Mouse (Mus musculus): ENCODE data around the gene Myo3b.
A peak's percentile ranks its signal among the peaks of the same experiment; 100 is the strongest.

Gene Myo3b

DNA sequence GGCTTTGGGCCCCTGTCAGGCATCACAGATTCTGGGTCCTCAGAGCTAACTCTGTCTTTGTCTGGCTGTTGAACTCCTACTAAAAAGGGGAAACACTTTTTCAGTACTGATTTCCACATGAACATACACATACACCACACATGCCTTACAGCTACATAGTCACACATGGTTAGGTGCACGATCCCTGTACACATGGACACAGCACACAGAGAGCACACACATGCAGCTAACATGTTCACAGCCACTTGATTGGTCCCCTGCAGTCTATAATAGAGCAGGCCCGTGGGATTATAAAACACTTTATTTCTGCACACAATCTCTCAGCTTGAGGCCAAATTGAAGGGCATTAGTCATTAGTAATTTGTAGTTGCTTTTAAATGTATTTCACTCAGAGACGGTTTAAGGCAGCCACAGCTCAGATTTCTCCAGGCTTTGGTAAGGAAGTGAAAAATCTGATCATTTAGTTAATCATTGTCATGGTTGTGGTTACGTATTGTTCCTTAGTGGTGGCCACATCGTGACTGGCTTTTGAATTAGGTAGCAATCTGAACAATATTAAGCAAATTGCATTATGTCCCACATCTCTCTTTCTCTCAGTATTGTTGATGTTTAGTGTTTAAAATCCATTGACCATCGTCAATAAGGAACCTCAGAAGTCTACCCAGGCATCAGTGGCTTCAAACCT lies 27.6 kb downstream of the Myo3b start:
- no peak for DNase-seq

DNA sequence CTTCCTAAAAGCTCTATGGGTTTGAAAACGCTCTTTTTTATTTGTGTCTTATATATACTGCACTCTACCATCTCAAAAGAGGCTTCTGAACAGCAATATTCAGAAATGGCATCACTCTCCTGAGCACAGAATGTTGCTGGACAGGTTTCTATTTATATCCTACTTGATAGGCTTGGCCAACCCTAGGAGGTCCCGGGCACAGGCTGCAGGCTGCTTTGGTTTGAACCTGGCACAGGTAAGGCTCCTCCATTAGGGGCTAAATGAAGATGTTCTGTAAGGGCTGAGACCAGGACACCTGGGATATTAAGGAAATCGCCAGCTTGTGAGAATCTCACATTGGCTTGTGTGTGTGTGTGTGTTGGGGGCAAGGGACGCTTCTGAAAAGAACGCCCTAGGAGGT lies 30.9 kb downstream of the Myo3b start:
- DNase-seq, result no peak

DNA sequence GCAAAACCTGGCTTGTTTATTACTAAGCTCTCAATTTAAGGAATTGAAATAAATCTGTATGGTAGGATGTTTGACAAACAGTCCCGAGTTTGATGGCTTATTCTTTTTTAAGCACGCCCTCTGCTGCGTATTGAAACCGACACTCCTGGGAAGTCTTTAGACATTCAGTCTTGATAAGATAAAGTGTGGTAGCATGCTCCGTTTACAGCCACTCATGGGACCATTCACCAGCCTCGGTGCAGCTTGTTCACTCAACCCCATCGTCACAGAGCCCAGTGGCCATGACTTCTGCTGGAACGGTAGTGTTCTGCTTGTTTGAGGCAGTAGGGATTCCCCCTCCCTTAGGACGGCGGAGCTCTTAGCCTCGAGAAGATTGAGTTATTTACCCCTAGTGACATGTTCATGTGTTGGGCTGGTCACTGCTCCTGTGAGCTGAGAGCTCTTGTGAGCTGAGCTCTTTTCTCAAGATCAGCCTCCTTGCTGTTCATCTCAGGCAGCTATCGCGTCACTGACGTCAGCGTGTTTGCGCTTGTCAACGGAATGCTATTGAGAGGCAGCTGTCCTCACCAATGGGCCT lies 44.6 kb downstream of the Myo3b start:
- no peak for DNase-seq

DNA sequence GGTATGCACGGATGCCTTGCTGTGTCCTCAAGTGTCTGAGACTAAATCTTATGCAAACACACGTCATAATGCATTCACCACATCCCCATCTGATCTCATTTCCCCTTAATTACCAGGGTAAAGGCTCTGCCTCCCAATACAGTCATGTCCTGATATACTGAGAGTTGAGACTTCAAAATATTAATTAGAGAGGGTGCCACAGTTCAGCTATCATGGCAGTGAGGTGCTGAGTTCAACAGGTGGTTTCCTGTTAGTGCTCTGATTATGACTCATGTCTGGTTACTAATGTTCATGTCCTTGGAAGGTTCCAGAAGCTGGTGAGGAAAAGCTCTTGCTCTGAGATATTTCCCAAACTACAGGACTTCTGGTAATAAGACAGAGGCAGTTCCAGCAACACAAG lies 52.3 kb downstream of the Myo3b start:
- no peak for DNase-seq

DNA sequence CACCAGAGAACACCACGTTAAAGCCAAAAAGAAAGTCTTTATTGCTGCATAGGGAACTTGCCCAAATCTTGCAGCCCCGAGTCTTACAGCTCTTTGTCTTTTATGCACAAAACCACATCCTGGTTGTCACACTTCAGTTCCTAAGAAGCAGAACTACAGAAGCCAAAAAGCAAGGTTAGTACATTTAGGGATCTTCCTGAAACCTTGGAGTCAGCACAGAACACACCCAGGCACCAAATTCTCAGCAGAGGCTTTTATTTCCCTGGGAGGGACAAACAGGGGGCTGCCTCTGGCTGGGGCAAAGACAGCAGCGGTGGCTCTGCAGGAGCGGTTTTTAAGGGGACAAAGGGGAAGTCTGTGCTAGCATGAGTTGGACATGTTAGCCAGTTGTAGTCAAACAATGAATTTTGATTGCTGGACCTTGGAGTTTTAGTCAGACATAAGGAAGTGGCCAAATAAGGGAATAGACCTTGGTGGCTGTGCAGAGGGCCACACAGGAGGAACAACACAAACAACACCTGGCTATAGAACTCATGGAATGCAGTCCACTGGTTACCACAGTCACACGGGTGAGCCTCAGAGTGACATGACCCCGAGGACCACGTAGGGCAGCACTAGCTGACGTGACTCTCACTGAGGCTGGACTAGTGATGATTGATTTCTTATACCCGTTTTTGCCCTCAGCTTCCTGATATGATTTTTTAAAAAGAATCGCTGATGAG lies 53.0 kb downstream of the Myo3b start:
- peak; percentile 17 for DNase-seq

DNA sequence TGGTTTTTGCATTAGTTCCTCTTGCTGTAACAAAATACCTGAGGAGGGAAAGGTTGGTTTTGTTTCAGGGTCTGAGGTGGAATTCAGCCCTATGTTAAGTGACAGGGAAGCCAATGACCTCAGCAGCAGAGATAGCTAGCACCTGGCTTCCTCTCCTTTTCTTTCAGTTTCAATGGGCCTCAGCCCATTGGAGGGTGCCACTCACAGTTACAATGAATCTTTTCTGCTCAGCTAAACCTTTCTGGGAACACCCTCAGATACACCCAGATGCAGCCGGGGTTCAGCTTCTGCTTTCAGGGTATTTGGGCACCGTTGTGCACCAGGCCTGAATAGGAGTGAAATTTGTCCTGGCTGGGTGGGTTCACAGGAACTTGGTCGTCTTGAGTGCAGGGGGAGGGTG lies 53.7 kb downstream of the Myo3b start:
- no peak for DNase-seq

DNA sequence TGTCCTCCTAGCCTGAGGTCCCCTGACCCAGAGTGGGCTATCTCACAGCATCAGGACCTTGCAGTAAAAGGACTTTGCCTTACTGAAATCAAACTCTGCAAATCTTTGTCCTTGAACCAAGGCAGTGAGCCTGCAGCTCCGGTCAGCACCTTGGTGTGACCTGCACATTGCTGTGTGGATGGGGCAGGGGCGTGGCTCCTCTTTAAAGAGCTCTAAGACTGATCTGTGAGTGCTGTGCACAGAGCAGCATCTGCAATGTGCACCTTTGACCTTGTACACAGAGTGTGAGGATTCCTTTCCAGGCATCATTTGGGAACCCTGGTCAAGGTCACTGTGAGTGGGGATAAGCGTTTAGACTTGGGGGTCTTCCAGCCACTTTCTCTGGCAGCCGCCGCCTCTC lies 55.5 kb downstream of the Myo3b start:
- DNase-seq, result no peak

DNA sequence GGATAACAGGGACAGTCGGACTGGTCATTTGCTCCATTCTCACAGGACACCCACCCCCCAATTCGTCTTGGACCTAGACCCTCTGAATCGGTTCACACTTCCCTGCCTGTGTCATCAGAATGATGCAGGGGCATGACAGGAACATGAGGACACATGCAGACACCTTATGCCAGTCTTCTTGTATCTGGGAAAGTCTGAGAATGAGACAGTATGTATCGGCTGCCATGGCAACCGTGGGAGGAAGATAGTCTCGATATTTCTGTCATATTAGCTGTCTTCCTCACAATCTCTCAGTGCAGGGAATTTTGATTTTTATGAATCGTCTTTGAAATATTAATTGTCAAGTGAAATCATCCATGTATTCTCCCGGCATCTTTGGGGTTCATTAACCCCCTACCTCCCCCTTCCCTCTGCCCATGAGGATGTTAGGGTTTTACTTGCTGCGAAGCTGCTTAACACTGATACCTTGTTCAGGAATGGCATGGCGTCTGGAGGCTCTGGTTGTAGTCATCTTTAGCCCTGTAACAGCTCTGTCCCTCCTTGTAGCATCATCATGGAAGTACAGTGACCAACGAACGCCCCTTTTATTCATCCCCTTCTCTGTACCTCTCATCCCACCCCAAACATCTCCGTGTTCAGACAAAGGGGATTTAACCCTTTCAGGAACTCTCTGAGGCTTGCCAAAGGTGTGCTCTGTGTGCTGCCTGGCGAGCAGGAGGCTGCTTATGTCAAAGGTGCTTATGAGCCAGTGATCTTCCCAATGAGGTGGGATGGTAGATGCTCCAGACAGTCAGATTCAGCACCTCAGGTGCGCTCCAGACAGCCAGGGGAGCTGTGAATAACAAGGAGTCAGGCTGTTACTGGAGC lies 58.5 kb downstream of the Myo3b start:
- DNase-seq, result no peak

DNA sequence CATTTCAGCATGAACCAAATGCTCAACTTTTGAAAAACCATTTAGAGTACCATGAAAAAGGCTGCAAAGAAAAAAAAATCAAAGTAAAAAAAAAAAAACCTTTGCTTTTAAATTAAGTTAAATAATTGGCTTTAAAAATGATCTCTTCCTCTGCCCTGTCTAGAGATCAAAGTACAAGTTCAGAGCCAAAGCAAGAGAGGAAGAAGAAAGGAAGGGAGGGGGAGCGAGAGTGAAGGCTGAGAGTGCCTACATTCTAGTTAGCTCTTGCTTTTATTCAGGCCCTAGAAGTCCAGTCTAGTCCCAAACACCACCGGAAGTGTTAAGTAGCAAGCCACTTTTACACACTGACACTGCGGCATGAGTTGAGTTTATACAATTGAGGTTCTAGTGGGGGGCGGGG lies 60.5 kb downstream of the Myo3b start:
- DNase-seq, result no peak

DNA sequence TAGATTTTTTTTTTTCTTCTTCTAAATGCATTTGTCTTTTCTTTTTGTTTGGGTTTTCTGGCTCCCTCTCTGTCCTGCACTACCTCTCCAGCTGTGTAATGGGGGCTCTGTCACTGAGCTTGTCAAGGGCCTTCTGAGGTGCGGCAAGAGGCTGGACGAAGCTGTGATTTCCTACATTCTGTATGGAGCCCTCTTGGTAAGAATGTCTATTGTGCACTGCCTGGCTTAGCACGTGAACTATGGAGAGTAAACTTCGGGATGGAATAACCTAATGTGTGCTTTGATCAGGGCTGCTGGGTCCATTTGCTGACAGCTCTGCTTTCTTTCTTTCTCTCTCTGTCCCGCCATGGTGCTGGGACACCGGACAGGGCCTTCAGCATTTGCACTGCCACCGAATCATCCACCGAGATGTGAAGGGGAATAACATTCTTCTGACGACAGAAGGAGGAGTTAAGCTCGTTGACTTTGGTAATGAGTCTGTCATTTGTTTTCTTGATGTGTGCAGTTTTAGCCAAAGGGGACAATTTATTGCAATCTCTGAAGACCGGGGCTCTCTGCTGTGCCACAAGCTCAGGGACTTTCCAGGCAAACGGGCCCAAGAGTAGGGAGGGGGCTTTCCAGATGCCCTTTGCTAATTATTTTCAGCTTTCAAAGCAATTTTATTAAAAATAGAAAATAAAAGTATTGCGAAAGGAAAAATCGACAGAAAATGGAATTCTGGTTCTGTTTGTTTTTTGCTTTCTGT lies 66.5 kb downstream of the Myo3b start:
- no peak for DNase-seq

DNA sequence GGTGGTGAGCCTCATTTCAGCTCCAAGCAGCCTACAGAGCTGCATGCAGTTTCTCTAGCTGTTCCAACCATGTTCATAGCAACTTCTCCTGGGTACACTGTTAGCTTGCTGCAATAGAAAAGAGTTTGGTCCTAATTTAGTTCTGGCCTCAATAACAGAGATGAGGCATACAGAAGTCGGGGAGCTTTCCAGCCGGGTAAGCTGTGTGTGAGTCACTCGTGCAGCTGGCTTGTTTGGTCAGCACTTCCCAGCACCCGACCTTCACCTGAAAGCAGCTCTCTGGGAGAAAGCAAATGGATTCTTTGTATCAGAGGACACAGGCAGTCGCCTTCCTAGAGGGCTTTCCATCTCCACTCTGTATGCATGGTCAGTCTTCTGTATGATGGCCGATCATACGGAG lies 70.1 kb downstream of the Myo3b start:
- no peak for DNase-seq

DNA sequence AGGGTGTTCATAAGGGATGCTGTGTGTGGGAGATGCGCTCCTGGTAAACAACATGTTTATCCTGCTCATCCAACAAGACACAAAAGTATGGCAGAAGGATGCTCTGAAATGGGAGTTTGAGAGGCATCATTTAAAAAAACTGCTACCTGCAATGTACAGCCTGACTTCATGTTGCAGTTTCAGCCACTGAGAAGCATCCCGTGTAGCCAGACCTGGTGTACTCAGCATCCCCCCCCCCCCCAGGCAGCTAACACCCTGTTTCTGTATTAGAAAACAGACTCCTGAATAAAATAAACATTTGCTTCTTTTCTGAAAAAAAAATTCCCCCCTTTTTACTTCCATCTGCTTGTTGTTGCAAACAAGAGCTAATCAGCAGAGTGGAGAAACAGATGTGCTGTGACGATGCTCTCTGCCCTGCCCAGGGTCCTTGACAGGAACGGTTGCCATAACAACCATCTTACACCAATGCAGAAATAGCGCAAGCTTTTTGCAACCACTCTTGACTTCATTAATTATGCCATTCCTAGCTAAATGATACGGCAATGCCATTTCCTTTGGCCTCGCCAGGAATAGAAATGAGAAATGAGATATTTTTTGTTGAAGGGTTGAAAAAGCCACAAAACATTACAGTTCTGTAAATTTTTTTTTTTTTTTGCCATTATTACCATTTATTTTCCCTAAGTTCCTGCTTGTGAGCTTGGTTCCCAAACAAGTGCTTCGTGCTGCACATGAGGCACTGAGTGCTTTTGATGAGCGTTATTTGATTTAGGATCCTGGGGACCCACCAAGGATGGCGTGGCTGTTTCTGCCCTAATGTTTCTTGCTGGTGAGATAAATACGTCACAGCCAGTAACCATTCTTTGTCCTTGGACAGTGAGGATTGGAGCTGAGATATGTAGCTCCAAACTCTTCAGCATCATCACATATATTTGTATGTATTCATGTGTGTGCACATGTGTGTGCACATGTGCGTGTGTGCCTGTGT lies 75.2 kb downstream of the Myo3b start:
- DNase-seq, result no peak

DNA sequence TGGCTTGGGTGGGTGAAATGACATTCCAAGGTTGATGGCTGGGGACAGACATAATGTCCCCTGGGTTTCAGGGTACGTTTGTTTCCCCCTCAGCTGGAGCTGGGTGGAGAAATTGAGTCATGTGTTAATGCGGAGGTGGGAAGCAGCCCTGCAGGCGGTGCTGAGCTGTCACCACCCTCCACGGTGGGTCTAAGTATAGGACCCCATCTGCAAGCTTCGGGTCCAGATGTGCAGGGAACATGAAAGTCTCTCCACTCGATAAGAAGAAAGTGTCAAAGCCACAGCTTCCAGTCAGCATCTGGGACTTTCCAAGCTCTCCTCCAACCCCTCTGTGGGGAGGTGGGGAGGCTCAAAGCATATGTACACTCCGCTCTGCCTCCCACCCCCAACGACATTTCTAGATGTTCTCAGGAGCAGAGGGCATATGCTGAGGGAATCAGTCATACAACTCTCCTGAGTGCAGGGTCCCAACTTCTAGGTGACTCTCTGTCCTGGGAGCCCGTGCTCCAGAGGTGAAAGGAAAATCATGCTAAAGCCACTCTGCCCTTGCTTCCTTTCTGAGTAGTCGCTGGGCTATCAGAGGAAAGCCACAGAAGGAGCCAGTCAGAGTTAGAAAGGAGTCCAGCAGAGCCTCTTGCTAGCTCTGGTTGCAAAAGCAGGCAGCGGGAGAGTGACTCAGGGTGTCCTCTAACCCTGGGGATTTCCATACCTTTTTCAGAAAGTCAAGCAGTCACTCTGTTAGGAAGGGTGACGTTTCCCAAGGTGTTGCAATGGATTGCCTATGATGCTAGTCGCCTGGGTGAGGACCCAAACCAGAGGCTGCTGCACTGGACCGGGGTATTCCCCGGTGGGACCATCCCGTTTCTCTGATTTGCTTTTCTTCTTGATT lies 79.7 kb downstream of the Myo3b start:
- no peak for DNase-seq

DNA sequence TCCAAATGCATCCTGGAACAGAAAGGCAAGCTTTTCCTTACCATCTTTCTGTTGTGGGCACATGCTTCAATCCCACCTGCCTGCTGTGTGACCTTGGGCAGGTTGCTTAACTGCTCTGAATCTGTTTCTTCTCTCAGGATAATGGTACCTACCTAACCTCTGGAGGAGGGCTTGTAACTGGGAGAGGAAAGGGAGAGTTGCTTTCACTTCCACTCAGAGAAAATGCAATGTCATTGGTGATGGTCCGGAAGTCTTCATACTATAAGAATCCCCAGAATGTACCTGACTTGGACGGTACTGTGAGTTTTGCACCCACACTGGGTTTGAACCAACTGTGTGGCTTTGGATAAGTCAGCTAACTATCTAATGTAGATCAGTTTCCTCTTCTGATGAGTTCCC lies 80.3 kb downstream of the Myo3b start:
- no peak for DNase-seq

DNA sequence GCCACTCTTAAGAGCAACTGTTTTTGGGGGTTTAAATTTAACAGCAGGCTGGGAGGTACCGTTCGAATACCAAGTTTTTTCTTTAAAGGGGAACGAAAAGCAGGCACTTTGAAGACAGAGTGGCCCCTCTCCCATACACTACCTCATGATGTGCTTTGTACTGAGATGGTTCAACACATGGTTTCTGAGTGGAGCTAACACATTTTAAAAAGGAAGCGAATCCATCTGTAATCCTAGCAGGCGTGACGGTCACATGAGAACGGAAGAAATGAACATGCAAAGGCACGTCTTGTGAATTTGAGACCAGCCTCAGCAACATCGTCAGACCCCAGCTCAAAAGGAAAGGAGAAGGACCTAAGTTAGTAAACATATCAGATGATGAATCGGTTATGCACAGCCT lies 87.4 kb downstream of the Myo3b start:
- DNase-seq, result no peak

DNA sequence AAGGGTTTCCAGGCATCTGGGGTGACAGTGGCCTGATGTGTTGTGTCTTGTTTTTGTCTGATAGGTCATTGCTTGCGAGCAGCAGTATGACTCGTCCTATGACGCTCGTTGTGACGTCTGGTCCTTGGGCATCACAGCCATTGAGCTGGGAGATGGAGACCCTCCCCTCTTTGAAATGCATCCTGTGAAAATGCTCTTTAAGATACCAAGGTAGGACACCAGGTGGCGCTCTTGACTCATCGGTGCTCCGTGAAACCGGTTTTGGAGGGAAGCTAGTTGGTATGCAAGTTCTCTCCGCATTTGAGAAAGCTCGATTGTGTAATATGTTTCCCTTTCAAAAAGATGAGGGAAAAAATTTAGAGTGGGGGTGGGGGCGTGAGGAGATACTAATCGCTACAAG lies 87.9 kb downstream of the Myo3b start:
- DNase-seq, result peak; percentile 81

DNA sequence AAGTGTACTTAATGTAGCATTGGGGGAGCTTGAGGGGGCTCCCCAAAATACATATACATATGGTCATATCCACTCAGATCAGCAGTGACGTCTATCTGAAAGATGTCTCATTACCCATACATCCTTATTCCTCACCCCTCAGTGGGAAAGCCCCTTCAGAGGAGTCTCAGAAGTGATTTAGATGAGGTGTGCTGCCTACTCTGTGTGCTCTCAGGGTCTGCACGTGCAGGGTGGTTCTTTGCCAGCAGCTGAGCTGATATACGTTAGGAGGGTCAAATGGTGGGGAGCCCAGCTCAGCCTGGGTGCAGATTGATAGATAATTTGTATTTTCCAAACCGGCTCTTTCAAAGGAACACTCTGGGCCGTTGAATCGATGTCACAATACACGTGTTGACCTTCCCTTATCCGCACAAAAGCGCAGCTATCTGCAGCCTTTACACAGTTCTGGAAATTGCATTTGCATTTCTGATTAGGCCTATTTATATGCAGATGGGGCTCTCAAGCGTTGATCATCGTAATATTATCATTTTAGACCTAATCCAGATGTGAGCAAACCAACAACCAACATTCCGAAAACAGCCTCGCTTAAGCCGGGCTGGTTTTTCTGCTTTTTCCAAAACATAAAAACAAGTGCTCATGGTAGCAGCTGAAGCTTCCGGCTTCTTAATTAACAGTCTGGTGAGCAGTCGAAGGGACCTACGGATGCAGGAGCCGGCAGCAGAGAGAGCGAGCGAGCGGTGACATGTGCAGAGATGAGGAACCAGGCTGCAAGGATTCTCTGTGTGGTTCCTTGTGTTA lies 88.6 kb downstream of the Myo3b start:
- peak; percentile 8 for DNase-seq

DNA sequence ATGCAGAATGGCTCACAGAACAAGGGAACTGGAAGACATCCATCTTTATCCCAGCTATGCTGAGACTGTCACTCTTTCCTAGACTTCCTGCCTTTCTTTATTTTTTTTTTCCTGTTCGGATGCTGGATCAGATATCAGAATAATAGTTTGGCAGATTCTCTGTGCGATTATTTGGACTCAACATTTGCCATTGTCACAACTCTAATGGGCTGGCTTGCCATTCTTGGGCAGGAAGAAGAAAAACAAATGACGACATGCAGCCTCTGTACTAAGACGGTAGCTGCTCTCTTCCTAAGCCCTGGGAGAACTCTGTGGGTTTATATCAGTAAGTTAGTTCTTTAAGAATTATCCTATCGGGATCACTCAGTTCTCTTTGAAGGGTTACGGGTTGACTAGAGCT lies 89.7 kb downstream of the Myo3b start:
- DNase-seq, result no peak

DNA sequence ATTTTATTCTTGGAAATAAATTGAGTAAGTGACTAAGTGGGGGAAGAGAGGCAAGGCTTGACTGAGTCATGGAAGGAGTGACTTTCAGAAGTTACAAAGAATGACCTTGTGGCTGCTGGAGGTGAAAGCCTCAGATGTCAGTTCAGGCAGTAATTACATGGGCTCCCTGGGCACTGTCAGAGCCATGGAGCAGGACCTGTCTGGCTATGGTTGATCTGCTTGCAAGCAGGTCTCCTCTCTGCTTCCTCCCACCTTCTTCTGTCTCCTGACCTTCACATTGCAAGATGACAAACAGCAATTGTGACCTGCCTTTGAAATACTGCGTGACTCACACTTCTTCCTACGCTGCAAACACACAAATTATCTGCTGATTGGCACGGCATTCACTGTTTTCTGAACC lies 90.6 kb downstream of the Myo3b start:
- no peak for DNase-seq

DNA sequence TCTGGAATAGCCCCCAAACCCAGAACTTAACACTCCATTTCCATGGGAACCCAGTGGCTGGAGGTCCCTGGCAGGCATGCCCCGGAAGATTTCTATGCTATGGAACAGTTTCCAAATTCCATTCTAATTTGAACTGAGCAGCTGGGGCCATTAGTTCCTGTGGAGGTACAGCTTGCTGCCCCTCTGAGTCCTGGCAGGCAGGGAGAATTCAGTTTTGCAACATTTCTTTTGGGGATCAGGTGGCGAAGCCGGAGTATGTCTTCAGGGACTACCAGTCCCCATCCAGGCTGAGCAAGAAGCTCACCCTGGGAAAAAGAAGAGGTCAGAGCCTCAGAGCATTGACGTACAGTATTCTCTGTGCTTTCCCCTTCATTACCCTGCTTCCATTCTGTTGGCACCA lies 94.4 kb downstream of the Myo3b start:
- no peak for DNase-seq

Data from thymus, postnatal 4 days (tissue).